Mouse (Mus musculus): ENCODE measurements around the gene Slc30a9.

Slc30a9 gene

DNA sequence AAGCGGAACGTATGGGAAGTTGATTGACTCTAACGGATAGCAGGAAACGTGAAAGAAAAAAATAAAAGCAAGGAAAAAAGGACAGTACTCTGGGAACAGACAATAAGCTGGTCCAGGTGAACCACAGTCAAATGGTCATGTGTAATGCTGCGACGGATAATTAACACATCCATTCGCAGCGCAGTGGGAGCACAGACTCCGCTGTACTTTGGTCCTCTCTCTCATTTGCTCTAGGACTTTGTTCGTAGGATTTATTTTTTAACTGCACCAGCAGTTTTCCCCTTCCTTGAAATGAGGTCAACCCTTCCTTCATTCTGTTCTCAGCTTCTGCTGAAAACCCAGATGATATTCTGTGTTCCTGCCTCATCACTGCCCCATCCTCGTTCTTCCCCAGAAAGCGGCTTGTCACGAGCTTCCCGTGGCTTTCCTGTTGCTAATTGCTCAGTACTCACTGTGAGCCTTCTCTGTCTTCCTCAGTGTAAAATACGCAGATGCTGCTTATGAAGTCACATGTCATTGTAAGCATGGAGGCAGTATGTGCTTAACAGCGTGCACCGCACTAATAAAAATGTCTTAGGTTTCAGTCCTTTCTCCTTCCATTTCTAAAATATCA, 15.0 kb downstream of the Slc30a9 start:
- peak; percentile 34 for DNase-seq

DNA sequence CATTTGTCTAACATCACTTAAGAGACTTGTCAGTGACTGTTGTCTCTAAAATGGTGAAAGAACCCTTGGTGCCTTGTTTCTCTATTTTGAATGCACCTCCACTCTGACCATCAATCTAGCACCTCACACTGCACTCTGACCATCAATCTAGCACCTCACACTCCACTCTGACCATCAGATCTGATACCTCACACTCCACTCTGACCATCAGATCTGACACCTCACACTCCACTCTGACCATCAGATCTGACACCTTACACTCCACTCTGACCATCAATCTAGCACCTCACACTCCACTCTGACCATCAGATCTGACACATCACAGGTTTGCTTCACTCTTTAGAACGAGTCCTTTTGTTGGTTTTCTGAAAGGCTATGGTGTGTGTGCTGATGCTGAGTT, 17.3 kb downstream of the Slc30a9 start:
- DNase-seq = no peak

DNA sequence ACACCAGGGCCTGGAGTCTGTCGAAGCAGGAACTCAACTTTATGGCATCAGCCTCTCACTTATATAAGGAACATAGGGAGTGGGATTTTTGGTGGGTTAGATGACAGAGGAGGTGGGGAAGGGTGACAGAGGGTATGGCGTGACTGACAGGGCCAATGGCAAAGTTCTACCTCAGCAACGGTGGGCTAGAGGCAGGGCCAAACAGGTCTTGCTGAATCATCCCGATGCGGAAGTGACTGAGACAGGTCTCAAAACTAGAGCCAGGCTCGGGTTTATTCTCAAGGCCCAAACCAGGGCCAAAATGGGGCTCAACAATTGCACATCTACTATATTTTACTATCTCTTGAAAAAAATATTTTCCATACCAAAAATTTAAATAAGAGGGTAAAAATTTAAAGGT, 34.1 kb downstream of the Slc30a9 start:
- no peak for DNase-seq

DNA sequence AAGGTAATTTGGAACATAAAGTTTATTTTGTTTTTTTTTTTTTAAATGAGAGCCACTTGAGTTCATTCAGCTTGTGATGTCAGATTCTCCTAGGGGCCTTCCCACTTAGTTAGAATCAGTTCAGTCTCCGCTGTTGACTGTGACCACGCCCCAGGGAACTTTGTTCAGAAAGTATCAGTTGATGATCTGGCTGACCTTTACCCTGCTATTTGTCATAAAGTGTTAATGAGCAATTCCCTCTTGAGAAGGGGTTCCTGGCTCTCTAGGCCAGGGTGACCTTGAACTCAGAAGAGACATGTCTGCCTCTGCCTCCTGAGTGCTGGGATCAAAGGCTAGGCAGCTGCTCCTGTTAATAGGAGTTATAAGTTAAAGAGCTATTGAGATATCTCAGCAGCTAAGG, 40.3 kb downstream of the Slc30a9 start:
- no peak for DNase-seq

DNA sequence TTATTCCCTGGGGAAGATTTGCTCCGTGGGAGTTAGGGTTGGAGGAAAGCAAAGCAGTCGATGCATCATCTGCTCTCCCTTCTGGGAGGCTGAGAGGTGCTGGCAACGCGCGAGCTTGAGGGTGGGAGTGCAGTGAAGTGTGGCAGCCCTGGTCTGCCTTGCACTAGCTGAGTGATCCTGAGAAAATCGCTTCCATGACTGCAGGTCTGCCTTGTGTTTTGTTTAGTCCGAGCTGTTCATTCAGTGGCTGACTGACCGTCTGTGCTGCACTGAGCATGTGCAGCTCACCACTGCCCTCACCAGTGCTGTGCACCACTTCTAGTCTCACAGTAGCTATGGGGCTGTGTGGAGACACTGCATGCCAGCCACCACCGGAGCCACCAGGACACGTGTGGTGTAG, 42.2 kb downstream of the Slc30a9 start:
- no peak for DNase-seq

DNA sequence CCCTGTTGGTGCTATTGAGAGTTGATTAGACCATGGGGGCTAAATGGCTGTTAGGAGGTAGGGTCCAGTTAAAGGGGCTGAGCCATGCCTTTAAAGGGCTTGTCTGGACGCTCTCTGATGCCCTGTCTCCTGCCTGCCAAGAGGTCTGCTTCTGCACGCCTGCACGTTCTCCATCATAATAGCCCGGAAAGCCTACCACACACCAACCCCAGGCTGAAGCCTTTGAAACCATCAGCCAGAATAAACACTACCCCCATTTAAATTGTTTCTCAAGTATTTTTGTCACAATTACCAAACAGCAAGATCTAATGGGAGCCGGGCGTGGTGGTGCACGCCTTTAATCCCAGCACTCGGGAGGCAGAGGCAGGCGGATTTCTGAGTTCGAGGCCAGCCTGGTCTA, 55.6 kb downstream of the Slc30a9 start:
- no peak for DNase-seq

DNA sequence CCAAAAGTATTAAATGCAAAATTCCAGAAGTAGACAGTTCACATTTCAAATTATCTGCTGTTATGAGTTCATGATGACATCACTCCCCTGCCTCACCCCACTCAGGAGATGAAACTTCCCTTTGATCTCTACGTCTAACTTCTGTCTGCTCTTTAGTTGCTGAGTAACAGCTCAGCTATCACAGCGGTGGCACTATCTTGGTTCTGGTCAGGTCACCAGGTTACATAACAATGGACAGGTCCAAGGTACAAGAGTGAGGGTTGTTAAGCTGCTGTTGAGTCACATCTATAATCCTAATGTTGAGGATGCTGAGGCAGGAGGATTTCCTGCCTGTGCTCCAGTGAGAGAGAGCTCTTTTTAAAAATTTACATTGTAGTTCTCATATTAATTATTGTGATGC, 56.2 kb downstream of the Slc30a9 start:
- no peak for DNase-seq

DNA sequence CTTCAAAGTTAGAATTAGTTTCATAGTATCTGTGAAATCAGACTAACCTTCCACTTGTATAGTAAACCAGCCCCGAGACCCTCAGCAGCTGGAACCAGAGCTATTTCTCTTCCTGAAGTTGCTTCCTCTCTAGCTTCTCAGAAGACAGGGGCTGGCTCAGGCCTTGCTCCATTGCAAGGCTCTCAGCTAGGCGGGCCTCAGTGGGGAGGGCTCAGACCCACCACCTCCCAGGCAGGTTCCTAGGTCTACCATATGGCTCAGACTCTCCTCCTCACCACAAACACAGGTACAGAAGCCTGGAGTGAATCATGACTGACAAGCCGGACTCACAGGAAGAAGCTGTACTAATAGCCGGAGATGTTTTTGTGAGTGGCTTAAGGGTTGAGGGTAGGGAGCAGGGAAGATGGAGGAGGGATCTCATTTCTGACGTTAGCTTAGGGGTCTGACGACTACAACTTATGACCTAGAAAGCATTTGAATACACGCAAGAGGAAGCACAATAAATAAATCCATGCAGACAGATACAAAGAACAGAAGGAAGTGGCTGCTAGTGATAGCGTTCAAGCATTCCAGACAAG, 70.4 kb downstream of the Slc30a9 start:
- no peak for DNase-seq

DNA sequence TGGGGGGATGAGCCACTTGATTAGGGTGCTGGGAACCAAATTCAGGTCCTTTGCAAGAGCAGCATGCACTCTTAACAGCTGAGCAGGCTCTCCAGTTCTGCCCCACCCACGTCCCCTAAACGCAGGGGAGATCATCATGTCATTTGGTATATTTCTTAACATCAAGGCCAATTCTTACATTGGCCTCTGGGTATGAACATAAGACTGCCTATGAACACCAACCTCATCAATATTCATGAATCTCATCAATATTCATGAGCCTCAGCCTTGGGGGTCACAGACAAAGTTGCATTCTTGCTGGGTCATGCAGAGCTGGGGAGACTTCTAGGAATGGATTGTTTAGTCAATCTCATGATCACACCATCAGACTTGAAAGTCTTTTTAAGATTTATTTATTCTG, 74.9 kb downstream of the Slc30a9 start:
- no peak for DNase-seq

DNA sequence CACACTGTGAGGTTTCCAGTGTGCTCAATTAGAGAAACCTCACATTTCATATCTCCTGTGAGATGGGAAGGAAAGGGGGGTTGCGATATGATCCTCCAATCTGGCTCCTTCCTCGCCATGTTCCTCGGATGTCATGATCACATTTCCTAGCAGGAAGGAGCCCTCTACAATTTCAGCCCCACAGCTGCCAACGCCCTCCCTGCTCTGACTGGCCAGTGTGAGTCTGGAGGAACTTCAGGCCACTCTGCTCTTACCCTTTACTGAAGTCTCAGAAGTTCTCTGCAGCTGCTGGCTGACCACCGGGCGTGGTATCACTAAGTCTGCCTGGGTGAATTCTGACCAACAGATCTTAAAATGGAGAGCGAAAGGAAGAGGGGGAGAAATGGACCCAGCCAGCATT, 75.8 kb downstream of the Slc30a9 start:
- no peak for DNase-seq

DNA sequence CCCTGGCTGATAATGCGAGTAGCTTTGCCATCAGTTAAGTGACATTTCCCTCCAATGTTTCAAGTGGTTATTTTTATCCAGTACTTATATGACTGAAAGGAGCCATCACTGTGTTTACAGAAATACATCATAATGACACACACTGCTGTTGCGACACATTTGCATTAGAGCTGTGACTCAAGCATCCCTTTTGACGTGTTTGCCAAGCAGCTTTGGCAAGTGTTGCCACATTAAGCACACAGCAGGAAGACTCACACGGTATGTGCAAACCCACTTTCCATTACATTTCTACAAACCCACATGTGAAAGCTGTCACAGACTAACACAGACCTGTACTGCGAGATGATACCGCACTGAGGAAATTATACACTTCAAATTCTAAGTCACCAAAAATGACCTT, 87.2 kb downstream of the Slc30a9 start:
- DNase-seq = no peak

DNA sequence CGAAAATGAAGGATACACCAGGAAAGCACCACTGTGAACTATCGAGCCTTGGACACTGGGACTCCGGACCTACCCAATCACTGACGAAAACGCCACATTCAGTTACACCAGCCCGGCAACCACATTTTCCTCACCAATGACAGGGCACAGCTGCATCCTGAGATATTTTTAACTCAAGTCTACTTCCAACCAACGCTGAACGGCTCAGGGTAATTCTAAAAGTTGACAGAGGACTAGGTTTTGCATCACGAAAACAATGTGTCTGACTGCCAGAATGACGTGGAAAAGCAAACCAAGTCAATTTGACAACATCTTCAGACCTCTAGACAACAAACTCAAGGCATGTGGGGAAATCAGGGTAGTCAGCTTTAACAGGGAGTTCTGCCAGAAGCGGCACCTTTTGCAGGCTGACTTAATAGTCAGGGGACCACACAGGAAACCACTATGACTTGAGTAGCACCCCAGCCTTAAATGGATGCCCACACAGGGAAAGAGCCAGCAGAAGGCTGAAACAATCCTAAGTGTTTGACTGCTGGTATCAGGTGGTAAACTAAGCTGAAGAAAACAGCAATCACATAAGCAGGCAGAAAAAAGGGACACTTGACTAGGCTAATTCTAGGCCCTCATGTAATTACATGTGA, 88.6 kb downstream of the Slc30a9 start:
- no peak for DNase-seq

DNA sequence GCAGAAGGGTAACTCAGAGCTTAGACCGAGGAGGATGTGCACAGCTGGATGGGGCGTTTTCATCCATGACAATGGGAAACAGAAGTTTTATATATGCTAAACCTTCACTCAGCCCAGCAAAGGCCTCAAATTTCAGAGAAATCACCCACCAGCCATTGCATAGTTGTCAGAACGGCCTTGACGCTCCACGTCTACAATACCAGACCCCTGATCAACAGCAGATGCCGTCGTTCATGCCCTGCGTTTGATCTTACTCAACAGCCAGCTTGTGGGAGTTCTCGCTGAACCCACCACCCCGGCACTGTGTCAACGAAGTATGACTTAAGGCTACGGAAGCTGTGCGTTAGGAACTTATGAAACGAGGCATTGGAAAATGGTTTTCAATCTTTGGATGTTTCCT, 90.4 kb downstream of the Slc30a9 start:
- no peak for DNase-seq

DNA sequence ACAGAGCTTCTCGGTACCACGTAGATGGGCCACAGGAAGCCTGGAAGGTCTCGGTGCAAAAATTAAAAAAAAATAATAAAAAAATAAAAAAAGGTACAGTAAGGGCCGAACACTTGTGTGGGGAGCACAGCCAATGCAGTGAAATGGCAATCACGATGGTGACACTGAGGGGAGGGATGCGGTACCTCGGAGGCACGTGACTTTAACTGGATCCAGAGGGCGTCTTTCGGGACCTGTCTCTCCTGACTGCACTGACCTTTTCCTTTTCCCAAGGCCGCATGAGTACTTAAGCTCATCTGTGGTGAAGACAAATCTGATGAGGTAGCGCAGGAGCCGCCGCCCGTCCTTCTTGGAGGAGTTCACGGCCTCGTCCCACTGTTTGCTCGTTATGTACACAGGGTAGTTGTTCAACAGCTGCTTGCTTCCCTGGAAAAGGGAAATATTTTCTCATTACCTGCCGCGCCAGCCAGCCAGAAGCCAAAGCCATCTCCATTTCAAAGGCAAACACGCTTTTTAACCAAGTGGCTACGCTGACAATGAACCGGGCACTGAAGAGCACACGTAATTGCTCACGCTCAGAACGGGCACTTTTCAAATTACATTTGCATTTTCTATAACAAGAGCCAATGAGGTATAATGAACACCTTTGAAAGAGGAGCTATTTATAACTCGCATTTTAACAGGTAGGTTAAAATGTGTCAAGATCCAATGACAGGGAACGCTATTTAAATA, 93.3 kb downstream of the Slc30a9 start:
- no peak for DNase-seq

DNA sequence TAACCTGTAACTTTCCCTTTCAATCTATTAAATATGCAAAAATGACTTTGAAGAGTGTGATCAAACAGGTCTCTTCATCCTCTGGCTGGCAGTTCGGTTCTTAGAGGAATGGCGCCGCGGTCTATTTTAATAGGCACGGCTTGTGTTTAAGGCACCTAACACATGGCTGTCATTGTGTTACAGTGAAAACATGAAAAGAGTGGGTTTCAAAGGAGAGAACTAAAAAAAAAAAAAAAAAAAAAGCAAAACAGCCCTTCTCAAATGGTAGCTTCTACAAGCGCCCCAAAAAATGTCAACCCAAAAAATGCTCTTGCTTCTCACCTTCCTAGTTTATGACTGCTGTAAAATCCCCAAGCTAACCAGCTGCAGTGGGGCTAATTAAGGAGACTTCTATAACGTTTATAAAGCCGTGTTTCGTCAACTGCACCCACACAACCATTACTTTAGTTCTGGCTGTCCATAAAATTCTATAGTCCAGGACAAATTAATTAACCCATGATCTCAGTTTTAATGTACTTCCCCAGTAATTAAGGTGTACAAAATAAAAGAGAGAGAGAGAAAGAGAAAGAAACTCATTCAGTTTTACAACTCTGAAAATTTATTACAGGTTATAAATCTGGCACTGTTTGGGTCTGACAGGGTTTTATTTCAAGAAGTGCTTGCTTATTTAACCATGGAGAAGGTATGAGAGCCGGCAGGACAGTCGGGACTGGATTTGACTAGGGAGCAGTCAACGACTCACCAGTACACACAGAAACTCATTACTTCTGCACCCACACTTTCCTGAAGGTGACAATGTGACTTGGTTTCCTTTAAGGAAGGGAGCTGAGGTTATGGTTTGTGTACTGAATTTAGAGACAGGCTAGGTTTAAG, 94.1 kb downstream of the Slc30a9 start:
- no peak for DNase-seq

DNA sequence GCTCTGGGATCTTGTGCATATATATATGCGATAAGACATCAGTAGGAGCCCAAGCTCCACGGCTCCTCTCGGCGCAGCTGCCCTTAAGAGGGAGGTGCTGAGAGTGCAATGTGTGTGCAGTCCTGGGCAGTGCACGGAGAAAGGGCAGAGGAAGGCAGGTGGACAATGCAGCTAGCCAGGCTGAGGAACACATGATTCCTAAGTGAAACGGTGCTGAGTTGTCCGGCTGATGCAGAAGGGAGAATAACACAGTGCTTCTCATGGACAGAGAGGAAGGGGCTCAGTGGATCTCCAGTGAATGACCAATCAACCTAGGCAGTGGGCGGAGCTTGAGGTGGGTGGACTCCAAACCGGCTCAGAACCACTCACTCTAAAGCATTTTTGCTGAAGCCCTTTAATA, 94.9 kb downstream of the Slc30a9 start:
- peak; percentile 7 for DNase-seq

DNA sequence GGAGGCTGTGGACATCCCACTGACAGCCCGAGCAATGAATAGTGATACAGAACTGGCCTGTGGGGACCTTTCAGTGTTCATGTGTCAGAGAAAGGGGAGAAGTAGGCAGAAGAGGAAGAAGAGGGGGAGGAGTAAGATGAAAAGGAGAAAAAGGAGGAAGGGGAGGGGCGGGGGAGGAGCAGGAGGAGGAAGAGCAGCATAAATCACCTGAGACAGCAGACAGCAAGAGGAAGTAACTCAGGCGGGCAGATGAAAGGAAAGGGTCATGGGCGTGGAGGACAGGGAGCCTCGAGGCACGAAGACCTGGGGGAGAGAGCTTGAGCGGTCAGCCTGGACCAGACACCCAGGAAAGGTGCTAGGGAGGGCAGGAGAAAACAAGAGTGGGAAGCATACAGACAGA, 97.6 kb downstream of the Slc30a9 start:
- no peak for DNase-seq

DNA sequence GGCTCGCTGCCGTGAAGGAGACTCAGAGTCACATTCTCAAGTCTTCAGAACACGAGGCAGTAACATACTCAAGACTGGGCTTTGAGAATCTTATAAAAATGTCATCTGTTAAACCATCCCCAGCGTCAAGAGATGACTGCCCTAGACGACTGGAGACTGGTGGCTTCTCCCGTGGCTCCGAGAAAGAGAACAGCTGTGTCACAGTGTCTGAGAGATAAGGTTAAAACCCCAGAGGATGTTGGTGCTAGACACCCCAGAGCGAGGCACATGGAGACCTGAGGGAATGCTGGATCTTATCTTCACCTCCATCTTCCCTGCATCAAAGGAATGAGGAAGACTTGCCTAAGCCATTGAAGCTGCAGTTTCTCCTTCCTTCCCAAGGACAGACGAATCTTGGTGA, 98.2 kb downstream of the Slc30a9 start:
- DNase-seq = no peak

All from kidney, adult 18-20 months (tissue).